Mouse (Mus musculus): ENCODE data around the gene Olfr796. TPM values are rescaled to one million over a fixed set of nuclear protein-coding genes. Genes with fewer than 3 reads are reported as not detected.

Gene Olfr796
- not detected in 2 replicates for polyA plus RNA-seq (2016; fragmentation: Nextera tagmentation; extraction: Ambion mirVana)

GRCm38 (mm10) chr10:129612470-129612869 lies at the start of gene Olfr796:
Olfr796 (minus strand) TSS chr10:129612570.
- no peak for ATAC-seq
- 82% methylated on average over 1 of the region's 1 CpGs for WGBS (ENCODE audit: insufficient replicate concordance)
- Histone ChIP-seq H3K4me1 (no peaks in the 10 kb centered on the region), H3K9ac (no peak within 1 kb of the TSS), H3K4me2 (no peak within 1 kb of the TSS), H3K27ac (no peak within 1 kb of the TSS), H3K9me3 (replicated peaks) (0 out of 2 replicates have a peak, but pooled peaks cover 5% of the 10 kb centered on the region), H3K27me3 (replicated peaks) (no peaks in the 10 kb centered on the region), H3K4me3 (no peak within 1 kb of the TSS), H3K36me3 (no peaks in the 10 kb centered on the region)

- no peaks in the 10 kb centered on the region for H3K27me3 ChIP-seq (replicated peaks)
- no peak within 1 kb of the TSS for H3K4me2 ChIP-seq
- no peak within 1 kb of the TSS for H3K9ac ChIP-seq
- no peak for ATAC-seq
- 0 out of 2 replicates have a peak, but pooled peaks cover 4% of the 10 kb centered on the region for H3K9me3 ChIP-seq (replicated peaks)
- no peak within 1 kb of the TSS for H3K4me3 ChIP-seq
- no peaks in the 10 kb centered on the region for H3K4me1 ChIP-seq
- no peaks in the 10 kb centered on the region for H3K36me3 ChIP-seq
- no peak within 1 kb of the TSS for H3K27ac ChIP-seq
These were observed 45.0 kb upstream of the Olfr796 start, which contains the start of gene Olfr800 for GRCm38 (mm10) chr10:129657394-129657793. Olfr800 (plus strand) TSS chr10:129657694.

GRCm38 (mm10) chr10:129651763-129652162 lies 39.4 kb upstream of the Olfr796 start:
- H3K36me3 ChIP-seq = no peaks in the 10 kb centered on the region
- no peak for ATAC-seq
- no peak overlapping the region for H3K4me3 ChIP-seq
- 74% methylated on average over 1 of the region's 1 CpGs for WGBS (ENCODE audit: insufficient replicate concordance)
- H3K27ac ChIP-seq = no peak overlapping the region
- H3K27me3 ChIP-seq (replicated peaks) = no peaks in the 10 kb centered on the region
- H3K9me3 ChIP-seq (replicated peaks) = peaks cover 7% of the 10 kb centered on the region; the same call in 1 of the 2 replicates
- no peak overlapping the region for H3K9ac ChIP-seq
- no peaks in the 10 kb centered on the region for H3K4me1 ChIP-seq
- no peak overlapping the region for H3K4me2 ChIP-seq

- WGBS (ENCODE audit: insufficient replicate concordance) = 8% methylated on average over 1 of the region's 1 CpGs
- Histone ChIP-seq H3K4me1 (no peaks in the 10 kb centered on the region), H3K27ac (no peak within 1 kb of the TSS), H3K9ac (no peak within 1 kb of the TSS), H3K4me2 (no peak within 1 kb of the TSS), H3K4me3 (no peak within 1 kb of the TSS), H3K27me3 (replicated peaks) (no peaks in the 10 kb centered on the region), H3K9me3 (replicated peaks) (no peaks in the 10 kb centered on the region), H3K36me3 (no peaks in the 10 kb centered on the region)
- ATAC-seq = no peak
These were observed 24.8 kb upstream of the Olfr796 start, which contains the start of gene Olfr799 for GRCm38 (mm10) chr10:129637184-129637583. Olfr799 (plus strand) TSS chr10:129637484.

GRCm38 (mm10) chr10:129627834-129628233 lies 15.5 kb upstream of the Olfr796 start, which contains the start of gene Olfr798:
Olfr798 (minus strand) TSS chr10:129627934.
- Histone ChIP-seq H3K36me3 (no peaks in the 10 kb centered on the region), H3K9me3 (replicated peaks) (0 out of 2 replicates have a peak, but pooled peaks cover 2% of the 10 kb centered on the region), H3K27ac (no peak within 1 kb of the TSS), H3K4me1 (no peaks in the 10 kb centered on the region), H3K4me3 (no peak within 1 kb of the TSS), H3K27me3 (replicated peaks) (no peaks in the 10 kb centered on the region), H3K9ac (no peak within 1 kb of the TSS), H3K4me2 (no peak within 1 kb of the TSS)
- ATAC-seq = no peak
- WGBS (ENCODE audit: insufficient replicate concordance) = 59% methylated on average over 1 of the region's 1 CpGs

- Histone ChIP-seq H3K9ac (no peak overlapping the region), H3K9me3 (replicated peaks) (no peaks in the 10 kb centered on the region), H3K4me1 (no peaks in the 10 kb centered on the region), H3K4me3 (no peak overlapping the region), H3K36me3 (no peaks in the 10 kb centered on the region), H3K27me3 (replicated peaks) (no peaks in the 10 kb centered on the region), H3K27ac (no peak overlapping the region), H3K4me2 (no peak overlapping the region)
- no peak for ATAC-seq
These were observed 10.9 kb upstream of the Olfr796 start for GRCm38 (mm10) chr10:129623251-129623650.

GRCm38 (mm10) chr10:129621724-129622123 lies 9.4 kb upstream of the Olfr796 start:
- Histone ChIP-seq H3K36me3 (no peaks in the 10 kb centered on the region), H3K27me3 (replicated peaks) (no peaks in the 10 kb centered on the region), H3K4me1 (no peaks in the 10 kb centered on the region), H3K9me3 (replicated peaks) (no peaks in the 10 kb centered on the region), H3K4me3 (no peak overlapping the region), H3K9ac (no peak overlapping the region), H3K4me2 (no peak overlapping the region), H3K27ac (no peak overlapping the region)
- 16% methylated on average over 1 of the region's 1 CpGs for WGBS (ENCODE audit: insufficient replicate concordance)
- no peak for ATAC-seq

- ATAC-seq = no peak
- no peak overlapping the region for H3K9ac ChIP-seq
- H3K27me3 ChIP-seq (replicated peaks) = no peaks in the 10 kb centered on the region
- H3K4me3 ChIP-seq = no peak overlapping the region
- H3K4me2 ChIP-seq = no peak overlapping the region
- no peaks in the 10 kb centered on the region for H3K4me1 ChIP-seq
- H3K9me3 ChIP-seq (replicated peaks) = no peaks in the 10 kb centered on the region
- no peaks in the 10 kb centered on the region for H3K36me3 ChIP-seq
- WGBS (ENCODE audit: insufficient replicate concordance) = 50% methylated on average over 1 of the region's 1 CpGs
- H3K27ac ChIP-seq = no peak overlapping the region
These were observed 35.3 kb downstream of the Olfr796 start for GRCm38 (mm10) chr10:129577066-129577465.

GRCm38 (mm10) chr10:129567355-129567754 lies 45.0 kb downstream of the Olfr796 start, which contains the start of gene Olfr794:
Olfr794 (plus strand) TSS chr10:129567655.
- H3K4me1 ChIP-seq = no peaks in the 10 kb centered on the region
- H3K36me3 ChIP-seq = no peaks in the 10 kb centered on the region
- H3K27me3 ChIP-seq (replicated peaks) = no peaks in the 10 kb centered on the region
- H3K9ac ChIP-seq = no peak within 1 kb of the TSS
- H3K4me3 ChIP-seq = no peak within 1 kb of the TSS
- ATAC-seq = no peak
- H3K27ac ChIP-seq = no peak within 1 kb of the TSS
- WGBS (ENCODE audit: insufficient replicate concordance) = 54% methylated on average over 2 of the region's 2 CpGs
- H3K4me2 ChIP-seq = no peak within 1 kb of the TSS
- no peaks in the 10 kb centered on the region for H3K9me3 ChIP-seq (replicated peaks)

Small RNA genes lying within 50 kb of the gene (microRNA-seq; reads per million reads assigned to microRNA genes)
- not detected for gene Gm23252

Other genes starting within 250 kb of the Olfr796 start
- gene Olfr784, start 228.5 kb downstream of the Olfr796 start, polyA plus RNA-seq (2016; fragmentation: Nextera tagmentation; extraction: Ambion mirVana) = not detected in 2 replicates
- not detected in 2 replicates for gene Olfr785, start 207.1 kb downstream of the Olfr796 start, polyA plus RNA-seq (2016; fragmentation: Nextera tagmentation; extraction: Ambion mirVana)
- gene Olfr786, start 185.3 kb downstream of the Olfr796 start, polyA plus RNA-seq (2016; fragmentation: Nextera tagmentation; extraction: Ambion mirVana) = not detected in 2 replicates
- not detected in 2 replicates for gene Olfr787, start 150.7 kb downstream of the Olfr796 start, polyA plus RNA-seq (2016; fragmentation: Nextera tagmentation; extraction: Ambion mirVana)
- gene Olfr788, start 141.6 kb downstream of the Olfr796 start, polyA plus RNA-seq (2016; fragmentation: Nextera tagmentation; extraction: Ambion mirVana) = not detected in 2 replicates
- gene Olfr789, start 127.8 kb downstream of the Olfr796 start, polyA plus RNA-seq (2016; fragmentation: Nextera tagmentation; extraction: Ambion mirVana) = not detected in 2 replicates
- not detected in 2 replicates for gene Olfr790, start 114.1 kb downstream of the Olfr796 start, polyA plus RNA-seq (2016; fragmentation: Nextera tagmentation; extraction: Ambion mirVana)
- gene Olfr791, start 90.8 kb downstream of the Olfr796 start, polyA plus RNA-seq (2016; fragmentation: Nextera tagmentation; extraction: Ambion mirVana) = not detected in 2 replicates
- not detected in 2 replicates for gene Olfr792, start 73.4 kb downstream of the Olfr796 start, polyA plus RNA-seq (2016; fragmentation: Nextera tagmentation; extraction: Ambion mirVana)
- gene Olfr794, start 44.9 kb downstream of the Olfr796 start, polyA plus RNA-seq (2016; fragmentation: Nextera tagmentation; extraction: Ambion mirVana) = not detected in 2 replicates
- not detected in 2 replicates for gene Olfr798, start 15.4 kb upstream of the Olfr796 start, polyA plus RNA-seq (2016; fragmentation: Nextera tagmentation; extraction: Ambion mirVana)
- gene Olfr799, start 24.9 kb upstream of the Olfr796 start, polyA plus RNA-seq (2016; fragmentation: Nextera tagmentation; extraction: Ambion mirVana) = not detected in 2 replicates
- gene Olfr800, start 45.1 kb upstream of the Olfr796 start, polyA plus RNA-seq (2016; fragmentation: Nextera tagmentation; extraction: Ambion mirVana) = not detected in 2 replicates
- not detected in 2 replicates for gene Olfr801, start 61.3 kb upstream of the Olfr796 start, polyA plus RNA-seq (2016; fragmentation: Nextera tagmentation; extraction: Ambion mirVana)
- not detected in 2 replicates for gene Olfr802, start 75.6 kb upstream of the Olfr796 start, polyA plus RNA-seq (2016; fragmentation: Nextera tagmentation; extraction: Ambion mirVana)
- not detected in 2 replicates for gene Olfr803, start 81.7 kb upstream of the Olfr796 start, polyA plus RNA-seq (2016; fragmentation: Nextera tagmentation; extraction: Ambion mirVana)
- not detected in 2 replicates for gene Olfr804, start 90.6 kb upstream of the Olfr796 start, polyA plus RNA-seq (2016; fragmentation: Nextera tagmentation; extraction: Ambion mirVana)
- not detected in 2 replicates for gene Olfr805, start 116.8 kb upstream of the Olfr796 start, polyA plus RNA-seq (2016; fragmentation: Nextera tagmentation; extraction: Ambion mirVana)
- not detected in 2 replicates for gene Olfr806, start 129.4 kb upstream of the Olfr796 start, polyA plus RNA-seq (2016; fragmentation: Nextera tagmentation; extraction: Ambion mirVana)
- gene Olfr807, start 145.2 kb upstream of the Olfr796 start, polyA plus RNA-seq (2016; fragmentation: Nextera tagmentation; extraction: Ambion mirVana) = not detected in 2 replicates
- not detected in 2 replicates for gene Olfr808, start 152.9 kb upstream of the Olfr796 start, polyA plus RNA-seq (2016; fragmentation: Nextera tagmentation; extraction: Ambion mirVana)
- gene Olfr809, start 162.1 kb upstream of the Olfr796 start, polyA plus RNA-seq (2016; fragmentation: Nextera tagmentation; extraction: Ambion mirVana) = not detected in 2 replicates
- not detected in 2 replicates for gene Olfr810, start 182.3 kb upstream of the Olfr796 start, polyA plus RNA-seq (2016; fragmentation: Nextera tagmentation; extraction: Ambion mirVana)
- not detected in 2 replicates for gene Olfr811, start 191.8 kb upstream of the Olfr796 start, polyA plus RNA-seq (2016; fragmentation: Nextera tagmentation; extraction: Ambion mirVana)
- gene Olfr812, start 233.5 kb upstream of the Olfr796 start, polyA plus RNA-seq (2016; fragmentation: Nextera tagmentation; extraction: Ambion mirVana) = not detected in 2 replicates
- gene Olfr813, start 242.8 kb upstream of the Olfr796 start, polyA plus RNA-seq (2016; fragmentation: Nextera tagmentation; extraction: Ambion mirVana) = not detected in 2 replicates